Mouse (Mus musculus): ENCODE results near the gene Plxnb2. TPM values are rescaled to one million over a fixed set of nuclear protein-coding genes. Genes with fewer than 3 reads are reported as not detected.

The Plxnb2 gene
- polyA plus RNA-seq, 1 experiment from 2014 or later, result 115 TPM

GRCm38 (mm10) chr15:89148496-89149270 is 31.9 kb downstream of the Plxnb2 start:
- H3K27ac ChIP-seq (ENCODE audit: low read depth, low read length), result peak overlapping the region; percentile 81
- peak overlapping the region; percentile 80 for H3K9ac ChIP-seq (ENCODE audit: low read length)
- peak overlapping the region; percentile 81 for H3K4me2 ChIP-seq
- peaks cover 8% of the 10 kb centered on the region for H3K36me3 ChIP-seq (ENCODE audit: control insufficient read depth, insufficient read depth, low read length)
- H3K4me3 ChIP-seq (ENCODE audit: low read depth, low read length), result peak overlapping the region; percentile 59
- DNase-seq (ENCODE audit: low spot score, missing footprints), result peak; percentile 96
- ATAC-seq (ENCODE audit: low FRiP score), result 0 out of 2 replicates have a peak, but pooled peaks have one; percentile 5
- 4% methylated on average over 24 of the region's 25 CpGs for WGBS
- H3K9me3 ChIP-seq (ENCODE audit: control insufficient read depth, low read length), result no peaks in the 10 kb centered on the region
- peaks cover 8% of the 10 kb centered on the region; the same call in 1 of the 2 replicates for H3K27me3 ChIP-seq (ENCODE audit: control insufficient read depth, insufficient read depth, low read length)
- H3K4me1 ChIP-seq (ENCODE audit: control insufficient read depth, insufficient read depth, low read length), result peaks cover 47% of the 10 kb centered on the region

- H3K4me2 ChIP-seq, result peak overlapping the region; percentile 81
- H3K4me3 ChIP-seq (ENCODE audit: low read depth, low read length), result peak overlapping the region; percentile 59
- WGBS, result 38% methylated on average over 4 of the region's 4 CpGs
- peaks cover 8% of the 10 kb centered on the region; the same call in 1 of the 2 replicates for H3K27me3 ChIP-seq (ENCODE audit: control insufficient read depth, insufficient read depth, low read length)
- peaks cover 46% of the 10 kb centered on the region for H3K4me1 ChIP-seq (ENCODE audit: control insufficient read depth, insufficient read depth, low read length)
- peaks cover 10% of the 10 kb centered on the region for H3K36me3 ChIP-seq (ENCODE audit: control insufficient read depth, insufficient read depth, low read length)
- peak overlapping the region; percentile 80 for H3K9ac ChIP-seq (ENCODE audit: low read length)
- ATAC-seq (ENCODE audit: low FRiP score), result no peak
- H3K9me3 ChIP-seq (ENCODE audit: control insufficient read depth, low read length), result no peaks in the 10 kb centered on the region
- no peak overlapping the region for H3K27ac ChIP-seq (ENCODE audit: low read depth, low read length)
- peak; percentile 88 for DNase-seq (ENCODE audit: low spot score, missing footprints)
Observed at GRCm38 (mm10) chr15:89147895-89148294, 32.7 kb downstream of the Plxnb2 start.

GRCm38 (mm10) chr15:89147456-89147855 is 33.1 kb downstream of the Plxnb2 start:
- H3K36me3 ChIP-seq (ENCODE audit: control insufficient read depth, insufficient read depth, low read length), result peaks cover 10% of the 10 kb centered on the region
- 18% methylated on average over 10 of the region's 10 CpGs for WGBS
- no peaks in the 10 kb centered on the region for H3K9me3 ChIP-seq (ENCODE audit: control insufficient read depth, low read length)
- H3K4me3 ChIP-seq (ENCODE audit: low read depth, low read length), result peak overlapping the region; percentile 59
- peak; percentile 90 for DNase-seq (ENCODE audit: low spot score, missing footprints)
- peaks cover 8% of the 10 kb centered on the region; the same call in 1 of the 2 replicates for H3K27me3 ChIP-seq (ENCODE audit: control insufficient read depth, insufficient read depth, low read length)
- 0 out of 2 replicates have a peak overlapping the region, but pooled peaks have one; percentile 54 for H3K9ac ChIP-seq (ENCODE audit: low read length)
- ATAC-seq (ENCODE audit: low FRiP score), result no peak
- H3K4me1 ChIP-seq (ENCODE audit: control insufficient read depth, insufficient read depth, low read length), result peaks cover 42% of the 10 kb centered on the region
- H3K27ac ChIP-seq (ENCODE audit: low read depth, low read length), result no peak overlapping the region
- H3K4me2 ChIP-seq, result peak overlapping the region; percentile 81

GRCm38 (mm10) chr15:89147024-89147423 is 33.6 kb downstream of the Plxnb2 start:
- no peak for ATAC-seq (ENCODE audit: low FRiP score)

GRCm38 (mm10) chr15:89146537-89146936 is 34.1 kb downstream of the Plxnb2 start:
- H3K4me1 ChIP-seq (ENCODE audit: control insufficient read depth, insufficient read depth, low read length), result peaks cover 34% of the 10 kb centered on the region
- peaks cover 10% of the 10 kb centered on the region for H3K36me3 ChIP-seq (ENCODE audit: control insufficient read depth, insufficient read depth, low read length)
- H3K27ac ChIP-seq (ENCODE audit: low read depth, low read length), result no peak overlapping the region
- 2% methylated on average over 27 of the region's 27 CpGs for WGBS
- peaks cover 8% of the 10 kb centered on the region; the same call in 1 of the 2 replicates for H3K27me3 ChIP-seq (ENCODE audit: control insufficient read depth, insufficient read depth, low read length)
- peak overlapping the region; percentile 54 for H3K9ac ChIP-seq (ENCODE audit: low read length)
- peak overlapping the region; percentile 59 for H3K4me3 ChIP-seq (ENCODE audit: low read depth, low read length)
- H3K4me2 ChIP-seq, result peak overlapping the region; percentile 81
- peak; percentile 94 for DNase-seq (ENCODE audit: low spot score, missing footprints)
- peak; percentile 19; the same call in 1 of the 2 replicates for ATAC-seq (ENCODE audit: low FRiP score)
- H3K9me3 ChIP-seq (ENCODE audit: control insufficient read depth, low read length), result no peaks in the 10 kb centered on the region

More at GRCm38 (mm10) chr15:89147024-89147423, 33.6 kb downstream of the Plxnb2 start:
- Histone ChIP-seq H3K36me3 (ENCODE audit: control insufficient read depth, insufficient read depth, low read length) (peaks cover 10% of the 10 kb centered on the region), H3K27ac (ENCODE audit: low read depth, low read length) (no peak overlapping the region), H3K9ac (ENCODE audit: low read length) (peak overlapping the region; percentile 54), H3K4me3 (ENCODE audit: low read depth, low read length) (peak overlapping the region; percentile 59), H3K9me3 (ENCODE audit: control insufficient read depth, low read length) (no peaks in the 10 kb centered on the region), H3K27me3 (ENCODE audit: control insufficient read depth, insufficient read depth, low read length) (peaks cover 8% of the 10 kb centered on the region; the same call in 1 of the 2 replicates), H3K4me1 (ENCODE audit: control insufficient read depth, insufficient read depth, low read length) (peaks cover 37% of the 10 kb centered on the region), H3K4me2 (peak overlapping the region; percentile 81)
- WGBS, result 12% methylated on average over 16 of the region's 16 CpGs
- peak; percentile 91 for DNase-seq (ENCODE audit: low spot score, missing footprints)

- DNase-seq (ENCODE audit: low spot score, missing footprints) (no peak), ATAC-seq (ENCODE audit: low FRiP score) (no peak)
- Histone ChIP-seq H3K4me2 (peak overlapping the region; percentile 81; the same call in 1 of the 2 replicates), H3K27me3 (ENCODE audit: control insufficient read depth, insufficient read depth, low read length) (peaks cover 8% of the 10 kb centered on the region; the same call in 1 of the 2 replicates), H3K4me3 (ENCODE audit: low read depth, low read length) (no peak overlapping the region), H3K9me3 (ENCODE audit: control insufficient read depth, low read length) (no peaks in the 10 kb centered on the region), H3K9ac (ENCODE audit: low read length) (no peak overlapping the region), H3K36me3 (ENCODE audit: control insufficient read depth, insufficient read depth, low read length) (peaks cover 10% of the 10 kb centered on the region), H3K27ac (ENCODE audit: low read depth, low read length) (no peak overlapping the region), H3K4me1 (ENCODE audit: control insufficient read depth, insufficient read depth, low read length) (peaks cover 38% of the 10 kb centered on the region)
- 81% methylated on average over 24 of the region's 24 CpGs for WGBS
Observed at GRCm38 (mm10) chr15:89145813-89146350, 34.7 kb downstream of the Plxnb2 start.

- peaks cover 40% of the 10 kb centered on the region for H3K4me1 ChIP-seq (ENCODE audit: control insufficient read depth, insufficient read depth, low read length)
- H3K9me3 ChIP-seq (ENCODE audit: control insufficient read depth, low read length), result no peaks in the 10 kb centered on the region
- ATAC-seq (ENCODE audit: low FRiP score) (no peak), DNase-seq (ENCODE audit: low spot score, missing footprints) (no peak)
- 89% methylated on average over 11 of the region's 11 CpGs for WGBS
- no peak overlapping the region for H3K4me3 ChIP-seq (ENCODE audit: low read depth, low read length)
- no peak overlapping the region for H3K4me2 ChIP-seq
- peaks cover 10% of the 10 kb centered on the region for H3K36me3 ChIP-seq (ENCODE audit: control insufficient read depth, insufficient read depth, low read length)
- H3K9ac ChIP-seq (ENCODE audit: low read length), result no peak overlapping the region
- H3K27ac ChIP-seq (ENCODE audit: low read depth, low read length), result no peak overlapping the region
- peaks cover 8% of the 10 kb centered on the region; the same call in 1 of the 2 replicates for H3K27me3 ChIP-seq (ENCODE audit: control insufficient read depth, insufficient read depth, low read length)
Observed at GRCm38 (mm10) chr15:89144965-89145364, 35.6 kb downstream of the Plxnb2 start.

- H3K4me3 ChIP-seq (ENCODE audit: low read depth, low read length), result no peak overlapping the region
- peaks cover 38% of the 10 kb centered on the region for H3K4me1 ChIP-seq (ENCODE audit: control insufficient read depth, insufficient read depth, low read length)
- DNase-seq (ENCODE audit: low spot score, missing footprints) (peak; percentile 39), ATAC-seq (ENCODE audit: low FRiP score) (no peak)
- no peaks in the 10 kb centered on the region for H3K9me3 ChIP-seq (ENCODE audit: control insufficient read depth, low read length)
- WGBS, result 80% methylated on average over 2 of the region's 2 CpGs
- H3K36me3 ChIP-seq (ENCODE audit: control insufficient read depth, insufficient read depth, low read length), result peaks cover 10% of the 10 kb centered on the region
- no peak overlapping the region for H3K4me2 ChIP-seq
- no peak overlapping the region for H3K27ac ChIP-seq (ENCODE audit: low read depth, low read length)
- no peak overlapping the region for H3K9ac ChIP-seq (ENCODE audit: low read length)
- peaks cover 8% of the 10 kb centered on the region; the same call in 1 of the 2 replicates for H3K27me3 ChIP-seq (ENCODE audit: control insufficient read depth, insufficient read depth, low read length)
Observed at GRCm38 (mm10) chr15:89143134-89143533, 37.5 kb downstream of the Plxnb2 start.

- ATAC-seq (ENCODE audit: low FRiP score) (no peak), DNase-seq (ENCODE audit: low spot score, missing footprints) (no peak)
- Histone ChIP-seq H3K27ac (ENCODE audit: low read depth, low read length) (no peak overlapping the region), H3K27me3 (ENCODE audit: control insufficient read depth, insufficient read depth, low read length) (peaks cover 4% of the 10 kb centered on the region; the same call in 1 of the 2 replicates), H3K4me2 (no peak overlapping the region), H3K9ac (ENCODE audit: low read length) (no peak overlapping the region), H3K4me3 (ENCODE audit: low read depth, low read length) (no peak overlapping the region), H3K9me3 (ENCODE audit: control insufficient read depth, low read length) (no peaks in the 10 kb centered on the region), H3K36me3 (ENCODE audit: control insufficient read depth, insufficient read depth, low read length) (peaks cover 10% of the 10 kb centered on the region), H3K4me1 (ENCODE audit: control insufficient read depth, insufficient read depth, low read length) (peaks cover 26% of the 10 kb centered on the region)
- WGBS, result 74% methylated on average over 4 of the region's 4 CpGs
Observed at GRCm38 (mm10) chr15:89141905-89142304, 38.7 kb downstream of the Plxnb2 start.

Data from midbrain, embryonic 11.5 days (tissue).